Mouse (Mus musculus) embryonic facial prominence, embryonic 15.5 days (tissue): ENCODE data around the gene Bex3. TPM values are rescaled to one million over a fixed set of nuclear protein-coding genes. Genes with fewer than 3 reads are reported as not detected.
"Not testable (repeated sequence)": the region's sequence is repeated elsewhere in the genome, so short reads cannot be mapped to it uniquely, and the experiment has no call there.

Experiments
- ATAC-seq: fragments of 200-750 bp; cut with Nextera tagmentation; 2 replicates; pipeline ENCODE4 v1.8.0; 2017; ENCODE audit warnings: low read depth, moderate TSS enrichment; ENCODE audit not compliant: insufficient number of reproducible peaks, low FRiP score, low TSS enrichment
- H3K27ac ChIP-seq: fragments of 300-500 bp; sonication (generic); replicated peaks from 2 replicates; pipeline ENCODE4 v1.5.1; 2015; ENCODE audit warnings: mild to moderate bottlenecking, inconsistent platforms
- H3K27me3 ChIP-seq: fragments of 300-500 bp; sonication (generic); 2 replicates; pipeline ENCODE4 v1.6.1; 2015; ENCODE audit warnings: inconsistent platforms
- H3K36me3 ChIP-seq: fragments of 300-500 bp; sonication (generic); 2 replicates; pipeline ENCODE4 v1.6.1; 2015; ENCODE audit warnings: mild to moderate bottlenecking, inconsistent platforms
- H3K4me1 ChIP-seq: fragments of 300-500 bp; sonication (generic); 2 replicates; pipeline ENCODE4 v1.6.1; 2015; ENCODE audit warnings: inconsistent platforms
- H3K4me2 ChIP-seq: fragments of 300-500 bp; sonication (generic); replicated peaks from 2 replicates; pipeline ENCODE4 v1.6.1; 2015; ENCODE audit warnings: mild to moderate bottlenecking, inconsistent platforms
- H3K4me3 ChIP-seq: fragments of 300-500 bp; sonication (generic); replicated peaks from 2 replicates; pipeline ENCODE4 v1.5.1; 2015; ENCODE audit warnings: mild to moderate bottlenecking, inconsistent platforms
- H3K9ac ChIP-seq: fragments of 300-500 bp; sonication (generic); 2 replicates; pipeline ENCODE4 v1.6.1; 2015; ENCODE audit warnings: inconsistent platforms
- H3K9me3 ChIP-seq: fragments of 300-500 bp; sonication (generic); replicated peaks from 2 replicates; pipeline ENCODE4 v1.6.1; 2016; ENCODE audit warnings: inconsistent platforms
- WGBS: fragments of 180-500 bp; shearing (Covaris S2); methylation state at CpG from one replicate; pipeline ENCODE4 v1.1.7; 2015; 5-methylcytosine and 5-hydroxymethylcytosine counted together
- polyA plus RNA-seq: library from polyadenylated mRNA; unstranded; fragments of >200 nt; fragmentation: Nextera tagmentation; extraction: Ambion mirVana; gene quantifications from 2 replicates; pipeline ENCODE4 v1.2.1, GENCODE M21; 2015

Bex3 gene
- 387 and 393 TPM in 2 replicates for polyA plus RNA-seq

- not testable (repeated sequence) for H3K36me3 ChIP-seq, H3K9ac ChIP-seq, H3K27ac ChIP-seq, H3K9me3 ChIP-seq, H3K27me3 ChIP-seq, H3K4me1 ChIP-seq
- ATAC-seq: peak; percentile 95
- peak within 1 kb of the TSS; percentile 45 for H3K4me3 ChIP-seq
- H3K4me2 ChIP-seq: peak within 1 kb of the TSS; percentile 34
- 49% methylated on average over 7 of the region's 30 CpGs for WGBS
Observed at GRCm38 (mm10) chrX:136269743-136270392, at the start of gene Bex3. Bex3 (plus strand) TSS chrX:136270253.

GRCm38 (mm10) chrX:136223714-136224113 is 46.3 kb upstream of the Bex3 start:
- Histone ChIP-seq H3K27me3 (peaks cover 2% of the 10 kb centered on the region; the same call in 1 of the 2 replicates), H3K9me3 (no peaks in the 10 kb centered on the region), H3K4me1 (no peaks in the 10 kb centered on the region), H3K36me3 (no peaks in the 10 kb centered on the region), H3K4me2 (no peak overlapping the region), H3K27ac (no peak overlapping the region), H3K4me3 (no peak overlapping the region), H3K9ac (no peak overlapping the region)
- no peak for ATAC-seq
- WGBS: 58% methylated on average over 6 of the region's 6 CpGs

- H3K27me3 ChIP-seq: peaks cover 2% of the 10 kb centered on the region; the same call in 1 of the 2 replicates
- ATAC-seq: no peak
- H3K4me1 ChIP-seq: no peaks in the 10 kb centered on the region
- H3K36me3 ChIP-seq: no peaks in the 10 kb centered on the region
- no peak overlapping the region for H3K4me2 ChIP-seq
- no peak overlapping the region for H3K4me3 ChIP-seq
- H3K9me3 ChIP-seq: no peaks in the 10 kb centered on the region
- 41% methylated on average over 5 of the region's 5 CpGs for WGBS
- no peak overlapping the region for H3K9ac ChIP-seq
- no peak overlapping the region for H3K27ac ChIP-seq
Observed at GRCm38 (mm10) chrX:136227768-136228167, 42.3 kb upstream of the Bex3 start.

- no peak for ATAC-seq
- WGBS: 41% methylated on average over 3 of the region's 3 CpGs
- Histone ChIP-seq H3K4me3 (no peak overlapping the region), H3K27ac (no peak overlapping the region), H3K4me2 (no peak overlapping the region), H3K27me3 (no peaks in the 10 kb centered on the region), H3K9ac (no peak overlapping the region), H3K36me3 (no peaks in the 10 kb centered on the region), H3K4me1 (no peaks in the 10 kb centered on the region), H3K9me3 (no peaks in the 10 kb centered on the region)
Observed at GRCm38 (mm10) chrX:136238118-136238517, 31.9 kb upstream of the Bex3 start.

DNA sequence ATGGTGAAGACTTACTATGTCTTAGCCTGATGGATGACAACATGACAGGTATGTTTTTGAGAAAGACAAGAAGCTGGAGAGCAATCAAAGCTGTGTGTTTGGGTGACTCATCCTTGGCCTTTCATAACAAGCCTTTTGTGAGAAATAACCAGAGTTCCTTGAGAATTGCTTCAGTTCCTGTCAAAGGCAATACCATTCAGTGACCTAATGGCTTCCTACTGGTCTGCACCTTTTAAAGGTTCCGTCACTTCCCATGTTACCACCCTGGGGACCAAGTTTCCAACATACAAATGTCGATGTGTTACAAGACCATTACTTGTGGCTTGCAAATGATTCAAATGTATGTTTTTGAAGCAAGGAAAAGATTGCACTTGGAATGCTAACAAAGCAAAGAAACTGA is 26.9 kb upstream of the Bex3 start:
- Histone ChIP-seq H3K36me3 (no peaks in the 10 kb centered on the region), H3K9ac (no peak overlapping the region), H3K27ac (no peak overlapping the region), H3K4me3 (no peak overlapping the region), H3K27me3 (no peaks in the 10 kb centered on the region), H3K9me3 (no peaks in the 10 kb centered on the region), H3K4me2 (no peak overlapping the region), H3K4me1 (no peaks in the 10 kb centered on the region)
- WGBS: 78% methylated on average over 2 of the region's 2 CpGs
- no peak for ATAC-seq

DNA sequence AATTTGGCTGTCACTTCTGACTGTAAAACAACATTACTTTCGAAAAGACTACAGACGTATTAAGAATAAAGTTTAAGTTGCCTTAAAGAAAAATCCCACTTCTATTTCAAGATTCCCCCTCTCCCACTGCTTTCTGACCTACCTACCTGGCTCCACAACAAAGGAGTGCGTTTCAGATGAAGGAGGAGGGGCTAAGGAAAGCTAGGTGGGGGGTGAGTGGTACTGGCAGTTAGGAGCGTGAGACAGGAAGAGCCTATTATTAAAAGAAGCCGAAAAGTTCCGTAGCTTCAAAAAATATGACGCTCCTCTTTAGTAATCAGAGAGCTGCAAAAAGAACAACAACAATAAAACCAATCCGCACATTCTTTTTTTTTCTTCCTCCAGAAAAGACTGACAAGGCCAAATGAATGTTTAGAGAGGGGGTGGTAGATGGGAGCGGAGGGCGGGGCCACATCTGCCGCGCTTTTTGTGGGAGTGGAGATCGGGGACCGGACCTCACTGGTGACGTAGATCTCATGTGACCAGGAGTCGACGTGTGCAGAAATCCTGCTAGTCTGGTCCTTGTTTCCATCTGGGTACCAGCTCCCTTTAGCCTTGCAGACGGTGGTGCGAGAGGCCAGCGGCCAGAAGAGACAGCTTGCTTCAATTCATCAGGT is 25.4 kb upstream of the Bex3 start, which contains the start of gene Tceal9:
TSS of gene Tceal9 (plus strand) at position 506 of the 656 bp plus-strand sequence.
- H3K4me2 ChIP-seq: peak within 1 kb of the TSS; percentile 36
- 20% methylated on average over 20 of the region's 20 CpGs for WGBS

DNA sequence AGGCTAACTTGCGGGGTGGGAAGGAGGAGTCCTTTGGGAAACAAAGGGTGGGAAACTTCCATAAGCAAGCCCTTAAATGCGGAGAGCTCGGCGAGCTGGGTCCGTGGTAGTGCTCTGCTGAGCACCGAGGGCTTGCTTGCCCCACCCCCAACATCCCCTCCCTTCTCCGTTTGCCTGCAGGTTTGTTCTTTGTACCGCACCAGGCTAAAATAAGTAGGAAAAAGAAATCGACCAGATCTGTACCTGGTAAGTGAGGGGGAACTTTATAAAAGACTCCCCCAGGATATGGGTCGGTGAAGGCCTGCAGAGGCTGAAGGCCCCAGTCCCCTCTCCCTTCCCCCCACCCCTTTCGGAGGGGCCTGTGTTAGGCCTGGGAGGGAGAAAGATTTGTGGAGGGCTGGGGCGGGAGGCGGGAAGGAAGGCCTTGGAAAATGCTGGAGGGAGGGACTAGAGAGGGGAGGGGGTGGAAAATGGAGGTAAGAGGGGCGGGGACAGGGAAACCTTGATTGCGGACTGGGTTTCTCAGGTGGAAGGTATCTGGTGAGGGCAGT is 24.5 kb upstream of the Bex3 start:
- peak overlapping the region; percentile 36 for H3K4me2 ChIP-seq
- no peaks in the 10 kb centered on the region for H3K9me3 ChIP-seq
- peak overlapping the region; percentile 56 for H3K4me3 ChIP-seq
- peak overlapping the region; percentile 44 for H3K9ac ChIP-seq
- no peaks in the 10 kb centered on the region for H3K4me1 ChIP-seq
- no peaks in the 10 kb centered on the region for H3K27me3 ChIP-seq
- peak overlapping the region; percentile 84 for H3K27ac ChIP-seq
- WGBS: 14% methylated on average over 15 of the region's 15 CpGs
- ATAC-seq: peak; percentile 86
- no peaks in the 10 kb centered on the region for H3K36me3 ChIP-seq

More for the DNA sequence above, 25.4 kb upstream of the Bex3 start, which contains the start of gene Tceal9:
- ATAC-seq: peak; percentile 91
- Histone ChIP-seq H3K27me3 (no peaks in the 10 kb centered on the region), H3K9ac (peak within 1 kb of the TSS; percentile 44), H3K36me3 (no peaks in the 10 kb centered on the region), H3K4me3 (peak within 1 kb of the TSS; percentile 56), H3K9me3 (no peaks in the 10 kb centered on the region), H3K4me1 (no peaks in the 10 kb centered on the region), H3K27ac (peak within 1 kb of the TSS; percentile 84)

DNA sequence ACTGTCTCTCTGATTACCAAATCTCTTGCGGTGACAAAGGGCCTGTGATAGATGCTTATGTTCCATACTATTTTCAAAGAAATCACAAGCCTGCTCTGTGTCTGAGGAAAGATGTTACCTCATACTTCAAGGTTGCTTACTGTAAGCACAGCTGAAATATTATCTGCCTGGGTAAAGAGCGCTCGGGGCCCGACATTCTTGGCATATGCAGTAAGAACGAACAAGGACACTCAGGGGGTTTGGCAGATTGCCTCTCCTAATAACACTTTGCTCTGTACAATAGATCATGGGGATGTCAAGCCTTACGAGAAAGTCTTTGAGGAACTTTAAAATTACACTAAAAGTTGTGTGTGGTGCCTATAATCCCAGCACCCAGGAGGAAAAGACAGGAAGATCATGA is 21.2 kb upstream of the Bex3 start:
- H3K4me3 ChIP-seq: no peak overlapping the region
- no peak overlapping the region for H3K4me2 ChIP-seq
- no peak overlapping the region for H3K27ac ChIP-seq
- no peaks in the 10 kb centered on the region for H3K27me3 ChIP-seq
- no peaks in the 10 kb centered on the region for H3K4me1 ChIP-seq
- H3K36me3 ChIP-seq: no peaks in the 10 kb centered on the region
- no peak for ATAC-seq
- H3K9ac ChIP-seq: no peak overlapping the region
- H3K9me3 ChIP-seq: no peaks in the 10 kb centered on the region
- 72% methylated on average over 6 of the region's 6 CpGs for WGBS

DNA sequence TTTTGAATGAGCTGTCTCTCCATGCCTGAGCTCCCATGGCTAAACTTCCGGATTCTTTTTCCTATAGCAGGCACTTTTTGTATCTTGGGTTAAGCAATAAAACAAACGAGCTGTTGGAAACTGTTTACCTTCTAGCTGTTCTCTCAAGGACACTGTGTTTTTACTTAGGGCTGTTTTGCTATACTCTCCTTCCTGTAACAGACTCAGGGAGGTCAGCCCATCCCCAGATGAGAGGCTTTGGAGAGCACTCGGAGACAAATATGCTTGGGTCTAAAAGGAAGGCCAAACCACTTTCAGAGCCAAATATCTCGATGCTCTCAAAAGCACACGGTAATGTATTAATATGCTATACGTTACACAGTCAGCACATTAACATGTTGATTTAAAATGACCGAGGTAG is 20.4 kb upstream of the Bex3 start:
- Histone ChIP-seq H3K27ac (no peak overlapping the region), H3K27me3 (no peaks in the 10 kb centered on the region), H3K9me3 (no peaks in the 10 kb centered on the region), H3K9ac (no peak overlapping the region), H3K4me1 (no peaks in the 10 kb centered on the region), H3K4me2 (no peak overlapping the region), H3K4me3 (no peak overlapping the region), H3K36me3 (no peaks in the 10 kb centered on the region)
- WGBS: 76% methylated on average over 7 of the region's 7 CpGs
- no peak for ATAC-seq

DNA sequence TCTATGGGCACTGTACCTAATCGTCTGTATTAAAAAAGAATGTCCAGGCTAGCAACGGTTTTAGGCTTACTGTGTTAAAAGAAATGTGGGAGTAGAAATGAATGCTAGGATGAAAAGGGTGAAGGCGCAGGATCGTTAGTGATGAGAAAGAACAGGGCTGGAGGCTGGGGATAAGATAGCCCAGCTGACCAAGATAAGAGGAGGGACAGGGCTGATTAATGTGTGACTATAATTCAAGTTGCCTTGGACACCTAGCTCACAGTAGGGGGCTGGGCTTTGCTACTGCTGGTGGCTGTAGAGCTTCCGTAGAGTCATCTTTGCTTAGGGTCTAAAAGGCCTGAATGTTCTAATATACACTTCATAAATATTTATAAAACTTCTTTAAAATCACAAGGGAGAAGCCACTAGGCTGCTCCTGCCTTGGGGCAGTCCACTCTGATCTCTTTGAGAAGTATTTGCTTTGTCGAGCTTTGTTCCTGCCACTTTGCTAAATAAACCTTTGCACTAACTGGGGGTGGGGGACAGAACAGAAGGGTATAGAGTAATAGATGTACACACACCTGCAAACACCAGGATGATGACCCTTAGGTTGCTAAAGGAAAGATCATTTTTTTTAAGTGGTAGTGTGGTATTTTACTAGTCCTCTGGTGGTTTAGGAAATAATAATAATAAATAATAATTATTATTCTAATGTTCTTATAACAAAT is 17.9 kb upstream of the Bex3 start:
- Histone ChIP-seq H3K36me3 (no peaks in the 10 kb centered on the region), H3K27ac (no peak overlapping the region), H3K9ac (no peak overlapping the region), H3K27me3 (no peaks in the 10 kb centered on the region), H3K9me3 (no peaks in the 10 kb centered on the region), H3K4me3 (no peak overlapping the region), H3K4me2 (no peak overlapping the region), H3K4me1 (no peaks in the 10 kb centered on the region)
- WGBS: 76% methylated on average over 6 of the region's 6 CpGs
- ATAC-seq: no peak

GRCm38 (mm10) chrX:136267720-136268119 is 2.3 kb upstream of the Bex3 start:
- Histone ChIP-seq H3K4me3 (no peak overlapping the region), H3K4me2 (no peak overlapping the region), H3K36me3 (no peaks in the 10 kb centered on the region), H3K9me3 (no peaks in the 10 kb centered on the region), H3K9ac (no peak overlapping the region), H3K27me3 (peaks cover 3% of the 10 kb centered on the region; the same call in 1 of the 2 replicates), H3K4me1 (peaks cover 6% of the 10 kb centered on the region; the same call in 1 of the 2 replicates), H3K27ac (no peak overlapping the region)
- no peak for ATAC-seq
- 78% methylated on average over 5 of the region's 5 CpGs for WGBS
